In the genomic region with DNA sequence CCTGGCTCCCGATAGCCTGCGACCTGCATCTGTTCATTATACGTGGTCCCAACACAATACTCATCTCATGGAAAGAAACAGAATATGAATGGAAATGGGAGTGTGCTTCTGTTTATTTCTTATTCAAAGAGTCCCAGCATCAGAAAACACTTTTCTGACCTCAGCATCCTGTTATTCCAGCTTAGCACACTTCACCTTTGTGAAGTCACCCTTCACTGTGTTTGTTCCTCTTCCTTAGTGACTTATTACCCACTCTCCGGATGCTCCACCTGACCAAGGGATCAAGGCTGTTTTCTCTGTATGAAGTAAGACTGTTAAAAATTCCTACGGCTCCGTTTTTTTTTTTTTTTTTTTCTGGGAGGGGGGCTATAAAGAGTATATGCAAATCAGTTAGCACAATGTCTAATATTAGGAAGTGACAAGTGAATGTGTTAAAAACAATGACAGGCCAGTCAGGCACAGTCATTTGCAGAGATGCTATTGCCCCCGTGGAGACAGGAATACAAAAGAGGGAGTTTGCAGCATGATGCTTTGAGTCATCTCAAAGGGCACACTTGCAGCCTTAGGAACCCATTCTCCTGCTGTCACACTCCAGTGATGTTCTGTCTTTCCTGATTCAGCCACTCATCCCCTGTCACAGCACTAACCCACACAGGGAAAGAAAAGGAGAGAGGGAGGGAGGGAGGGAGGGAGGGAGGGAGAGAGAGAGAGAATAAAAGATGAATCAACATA, we compare ENCODE assay signal across 10 mouse cellular contexts. TPM values are rescaled to one million over a fixed set of nuclear protein-coding genes. Genes with fewer than 3 reads are reported as not detected.
DNase-seq lines count a peak whose midpoint lies in the region; ATAC-seq and TF ChIP-seq lines count a peak whose summit lies in the region.
"Had no signal": no experiment of that assay in that cellular context is flagged by ENCODE, and none has a peak within 500 bp of the region (broad histone marks: within the 10 kb centered on the region; RNA-seq: fewer than 3 reads in every experiment).

No protein-coding gene starts in this region.

- no peaks in the 10 kb centered on the region for H3K36me3 ChIP-seq in kidney, adult 2 months (ENCODE audit: control insufficient read depth, insufficient read depth, low read length)
- no peaks in the 10 kb centered on the region for H3K36me3 ChIP-seq in heart, embryonic 15.5 days

- in situ Hi-C loops in Patski (cut with MboI; ENCODE audit: low pct_unique_long_range_greater_than_20kb) = no loop called here

- peak; percentile 51 for ATAC-seq in Patski
- no peak for ATAC-seq in heart, embryonic 15.5 days (replicated peaks; ENCODE audit: insufficient number of reproducible peaks, insufficient read depth, low FRiP score, low read depth)
- ATAC-seq in monocyte, adult 5-6 weeks (replicated peaks; ENCODE audit: insufficient number of reproducible peaks, low FRiP score, low TSS enrichment, poor library complexity, severe bottlenecking) = peak; percentile 30; the same call in 1 of the 2 replicates

- POLR2A ChIA-PET in Patski (lab: Charles Lee) = interaction anchor here (1.1 kb wide), 1 partner anchor 253 kb away, joined by 3 read pairs; no protein-coding TSS in a partner anchor

- CTCF ChIA-PET in Patski (lab: Charles Lee) = no interaction called here

- H3K9ac ChIP-seq in heart, embryonic 15.5 days = no peak overlapping the region

- H3K4me2 ChIP-seq in heart, embryonic 15.5 days = no peak overlapping the region
- H3K4me2 ChIP-seq: liver, embryonic 11.5 days had no signal

- H3K4me1 ChIP-seq in kidney, adult 2 months (ENCODE audit: control insufficient read depth, insufficient read depth, low read length) = peaks cover 11% of the 10 kb centered on the region
- peaks cover 27% of the 10 kb centered on the region for H3K4me1 ChIP-seq in heart, embryonic 15.5 days (replicated peaks)

- TF ChIP-seq CTCF in kidney, adult 2 months (conservative IDR thresholded peaks at IDR 0.05; ENCODE audit: insufficient read depth, insufficient read length, low read depth, low read length) = no peak
- no peak for TF ChIP-seq CTCF in Patski (IDR thresholded peaks at IDR 0.05)

- DNase-seq in kidney, adult 2 months = peak; percentile 62
- no peak for DNase-seq in kidney, postnatal 4 days
- peak; percentile 47 for DNase-seq in Patski (ENCODE audit: low read depth, low spot score)
- no peak for DNase-seq in adrenal gland, adult 18-20 months (ENCODE audit: low spot score in 2 of 2)
- no peak for DNase-seq in adrenal gland, postnatal 10 days
- DNase-seq in spleen, adult 18-20 months = no peak
- DNase-seq: cerebellum, adult 9-10 months had no signal

- H3K27ac ChIP-seq in kidney, adult 2 months (ENCODE audit: insufficient read depth, low read depth, low read length) = peak overlapping the region; percentile 48; the same call in 1 of the 2 replicates
- peak overlapping the region; percentile 72 for H3K27ac ChIP-seq in heart, embryonic 15.5 days

- no peaks in the 10 kb centered on the region for H3K27me3 ChIP-seq in kidney, adult 2 months (replicated peaks; ENCODE audit: control insufficient read depth, insufficient read depth, low read length)
- H3K27me3 ChIP-seq in Patski = no peaks in the 10 kb centered on the region
- no peaks in the 10 kb centered on the region for H3K27me3 ChIP-seq in heart, embryonic 15.5 days

- TF ChIP-seq POLR2A in kidney, adult 2 months (IDR thresholded peaks at IDR 0.05; ENCODE audit: low read depth, low read length) = no peak

- 26% methylated on average over 7 of the region's 7 CpGs for WGBS in kidney, adult 2 months
- 48% methylated on average over 7 of the region's 7 CpGs for WGBS in heart, embryonic 15.5 days

- H3K9me3 ChIP-seq in heart, embryonic 15.5 days (replicated peaks) = no peaks in the 10 kb centered on the region

- no peak overlapping the region for H3K4me3 ChIP-seq in kidney, adult 2 months (ENCODE audit: insufficient read depth, low read depth, low read length)
- H3K4me3 ChIP-seq in heart, embryonic 15.5 days = no peak overlapping the region

RNA-seq across cellular contexts. Expression of gene Dhx40, which starts 32.3 kb away (rescaled TPM):
- polyA plus RNA-seq in kidney, adult 2 months (2012; rRNA removed) = 6.5 and 10.0 TPM in 2 replicates
- polyA plus RNA-seq in Patski (2021) = 76.1 TPM
- 13.7 and 15.5 TPM in 2 replicates for polyA plus RNA-seq in heart, embryonic 15.5 days (2015; fragmentation: Nextera tagmentation; extraction: Ambion mirVana)
- total RNA-seq in monocyte, adult 5-6 weeks (2017) = 67.6 to 151 TPM (median 147 TPM) in 3 replicates
- total RNA-seq in adrenal gland, adult 18-20 months (2021) = 10 to 100 TPM; 21.2 to 27.0 TPM
- total RNA-seq in adrenal gland, postnatal 10 days (2021) = 10 to 100 TPM; 28.8 to 33.4 TPM

Comparison
In these comparisons a context has a peak if more than half of its experiments do, and no peak if none do; other contexts are left out.
1. DNase-seq: peak in kidney, adult 2 months (single experiment) and Patski (single experiment); none in kidney, postnatal 4 days (0 of 2), adrenal gland, adult 18-20 months (0 of 2), adrenal gland, postnatal 10 days (single experiment) and spleen, adult 18-20 months (0 of 2).